Mouse (Mus musculus) intestine, postnatal 0 days (tissue): Measurements from ENCODE around the gene Atrnl1. TPM values are rescaled to one million over a fixed set of nuclear protein-coding genes. Genes with fewer than 3 reads are reported as not detected.

Experiments
- ATAC-seq: fragments of 200-750 bp; cut with Nextera tagmentation; 2 replicates; pipeline ENCODE4 v1.8.0; 2017; ENCODE audit warnings: mild to moderate bottlenecking, moderate TSS enrichment, moderate library complexity
- H3K27ac ChIP-seq: fragments of 300-500 bp; sonication (generic); 2 replicates; pipeline ENCODE4 v1.5.1; 2014; ENCODE audit warnings: mild to moderate bottlenecking, low read depth, low read length, moderate library complexity
- H3K27me3 ChIP-seq: fragments of 300-500 bp; sonication (generic); replicated peaks from 2 replicates; pipeline ENCODE4 v1.6.1; 2014; ENCODE audit warnings: low read length, mixed read lengths; ENCODE audit not compliant: control insufficient read depth, insufficient read depth
- H3K36me3 ChIP-seq: fragments of 300-500 bp; sonication (generic); 2 replicates; pipeline ENCODE4 v1.6.1; 2014; ENCODE audit warnings: mild to moderate bottlenecking, moderate library complexity; ENCODE audit not compliant: control insufficient read depth, insufficient read depth
- H3K4me1 ChIP-seq: fragments of 300-500 bp; sonication (generic); replicated peaks from 2 replicates; pipeline ENCODE4 v1.6.1; 2014; ENCODE audit warnings: antibody characterized with exemption, low read length, mixed read lengths; ENCODE audit not compliant: control insufficient read depth, insufficient read depth
- H3K4me2 ChIP-seq: fragments of 300-500 bp; sonication (generic); replicated peaks from 2 replicates; pipeline ENCODE4 v1.6.1; 2014; ENCODE audit warnings: low read depth, mild to moderate bottlenecking, moderate library complexity
- H3K4me3 ChIP-seq: fragments of 300-500 bp; sonication (generic); 2 replicates; pipeline ENCODE4 v1.5.1; 2014; ENCODE audit warnings: low read depth, low read length
- H3K9ac ChIP-seq: fragments of 300-500 bp; sonication (generic); 2 replicates; pipeline ENCODE4 v1.6.1; 2014; ENCODE audit warnings: mild to moderate bottlenecking, low read depth, low read length
- H3K9me3 ChIP-seq: fragments of 300-500 bp; sonication (generic); 2 replicates; pipeline ENCODE4 v1.6.1; 2016; ENCODE audit warnings: mixed run types; ENCODE audit not compliant: control insufficient read depth
- CTCF ChIP-seq: sonication (generic); IDR thresholded peaks from 2 replicates; pipeline ENCODE4 v1.5.1; 2016; ENCODE audit warnings: low read depth, mild to moderate bottlenecking, control low read depth, antibody characterized with exemption, moderate library complexity
- WGBS: fragments of 180-500 bp; shearing (Covaris S2); extraction: QIAGEN DNeasy Blood & Tissue Kit; methylation state at CpG from one replicate; pipeline ENCODE4 v1.1.7; 2014; 5-methylcytosine and 5-hydroxymethylcytosine counted together
- polyA plus RNA-seq: library from polyadenylated mRNA; unstranded; fragments of >200 nt; fragmentation: Nextera tagmentation; extraction: Ambion mirVana; gene quantifications from 2 replicates; pipeline ENCODE4 v1.2.1, GENCODE M21; 2015

The Atrnl1 gene
- polyA plus RNA-seq, 1 experiment from 2014 or later, result 2.6 TPM

- Histone ChIP-seq H3K9me3 (no peaks in the 10 kb centered on the region), H3K4me2 (no peak overlapping the region), H3K9ac (no peak overlapping the region), H3K4me1 (no peaks in the 10 kb centered on the region), H3K36me3 (no peaks in the 10 kb centered on the region), H3K4me3 (no peak overlapping the region), H3K27ac (no peak overlapping the region), H3K27me3 (no peaks in the 10 kb centered on the region)
- no peak for TF ChIP-seq CTCF
- no peak for ATAC-seq
- WGBS, result 95% methylated on average over 3 of the region's 3 CpGs
Measured at GRCm38 (mm10) chr19:57954131-57954530, 343.3 kb downstream of the Atrnl1 start.

- no peak overlapping the region for H3K9ac ChIP-seq
- H3K27me3 ChIP-seq, result no peaks in the 10 kb centered on the region
- no peak for TF ChIP-seq CTCF
- WGBS, result 81% methylated on average over 3 of the region's 3 CpGs
- H3K4me2 ChIP-seq, result no peak overlapping the region
- no peak for ATAC-seq
- H3K4me1 ChIP-seq, result no peaks in the 10 kb centered on the region
- no peak overlapping the region for H3K27ac ChIP-seq
- no peak overlapping the region for H3K4me3 ChIP-seq
- no peaks in the 10 kb centered on the region for H3K9me3 ChIP-seq
- no peaks in the 10 kb centered on the region for H3K36me3 ChIP-seq
Measured at GRCm38 (mm10) chr19:57956459-57956858, 345.6 kb downstream of the Atrnl1 start.

- Histone ChIP-seq H3K9ac (no peak overlapping the region), H3K27ac (no peak overlapping the region), H3K4me2 (no peak overlapping the region), H3K27me3 (no peaks in the 10 kb centered on the region), H3K4me3 (no peak overlapping the region), H3K9me3 (no peaks in the 10 kb centered on the region), H3K4me1 (no peaks in the 10 kb centered on the region; the same call in 1 of the 2 replicates), H3K36me3 (no peaks in the 10 kb centered on the region)
- 94% methylated on average over 3 of the region's 3 CpGs for WGBS
- TF ChIP-seq CTCF, result no peak
- ATAC-seq, result no peak
Measured at GRCm38 (mm10) chr19:57957363-57957762, 346.5 kb downstream of the Atrnl1 start.

GRCm38 (mm10) chr19:57958154-57958553, 347.3 kb downstream of the Atrnl1 start:
- no peaks in the 10 kb centered on the region for H3K9me3 ChIP-seq
- ATAC-seq, result no peak

GRCm38 (mm10) chr19:57958726-57959125, 347.9 kb downstream of the Atrnl1 start:
- no peaks in the 10 kb centered on the region for H3K9me3 ChIP-seq
- no peak overlapping the region for H3K4me2 ChIP-seq
- no peak for TF ChIP-seq CTCF
- H3K9ac ChIP-seq, result no peak overlapping the region
- no peaks in the 10 kb centered on the region; the same call in 1 of the 2 replicates for H3K4me1 ChIP-seq
- H3K27ac ChIP-seq, result no peak overlapping the region
- H3K27me3 ChIP-seq, result no peaks in the 10 kb centered on the region
- H3K36me3 ChIP-seq, result no peaks in the 10 kb centered on the region
- WGBS, result 76% methylated on average over 5 of the region's 5 CpGs
- no peak for ATAC-seq
- H3K4me3 ChIP-seq, result no peak overlapping the region

More at GRCm38 (mm10) chr19:57958154-57958553, 347.3 kb downstream of the Atrnl1 start:
- H3K36me3 ChIP-seq, result no peaks in the 10 kb centered on the region
- TF ChIP-seq CTCF, result no peak
- H3K4me2 ChIP-seq, result no peak overlapping the region
- no peaks in the 10 kb centered on the region for H3K27me3 ChIP-seq
- H3K4me1 ChIP-seq, result no peaks in the 10 kb centered on the region; the same call in 1 of the 2 replicates
- H3K9ac ChIP-seq, result no peak overlapping the region
- no peak overlapping the region for H3K4me3 ChIP-seq
- H3K27ac ChIP-seq, result no peak overlapping the region

- TF ChIP-seq CTCF, result no peak
- H3K27me3 ChIP-seq, result no peaks in the 10 kb centered on the region
- no peak overlapping the region for H3K27ac ChIP-seq
- ATAC-seq, result no peak
- no peaks in the 10 kb centered on the region for H3K36me3 ChIP-seq
- H3K4me1 ChIP-seq, result no peaks in the 10 kb centered on the region; the same call in 1 of the 2 replicates
- H3K9me3 ChIP-seq, result no peaks in the 10 kb centered on the region
- 93% methylated on average over 3 of the region's 3 CpGs for WGBS
- H3K9ac ChIP-seq, result no peak overlapping the region
- H3K4me2 ChIP-seq, result no peak overlapping the region
- no peak overlapping the region for H3K4me3 ChIP-seq
Measured at GRCm38 (mm10) chr19:57961321-57961720, 350.5 kb downstream of the Atrnl1 start.
